Mouse (Mus musculus) heart, postnatal 0 days (tissue): ENCODE results near the gene Psmd13. TPM values are rescaled to one million over a fixed set of nuclear protein-coding genes. Genes with fewer than 3 reads are reported as not detected.

ENCODE experiments used
- ATAC-seq: fragments of 200-750 bp; cut with Nextera tagmentation; 2 replicates; pipeline ENCODE4 v1.8.0; 2017; ENCODE audit warnings: low read depth, moderate number of reproducible peaks, moderate library complexity; ENCODE audit not compliant: insufficient read depth
- DNase-seq: peaks from one replicate; pipeline ENCODE4 v3.0.0-alpha.2; 2016; ENCODE audit warnings: low spot score
- H3K27ac ChIP-seq: fragments of 300-500 bp; sonication (generic); 2 replicates; pipeline ENCODE4 v1.5.1; 2014; ENCODE audit warnings: low read depth, mild to moderate bottlenecking
- H3K27me3 ChIP-seq: fragments of 300-500 bp; sonication (generic); 2 replicates; pipeline ENCODE4 v1.6.1; 2014; ENCODE audit warnings: low read length, mixed read lengths; ENCODE audit not compliant: control insufficient read depth, insufficient read depth
- H3K36me3 ChIP-seq: fragments of 300-500 bp; sonication (generic); replicated peaks from 2 replicates; pipeline ENCODE4 v1.6.1; 2014; ENCODE audit warnings: low read length, mixed read lengths; ENCODE audit not compliant: control insufficient read depth, insufficient read depth
- H3K4me1 ChIP-seq: fragments of 300-500 bp; sonication (generic); 2 replicates; pipeline ENCODE4 v1.6.1; 2014; ENCODE audit warnings: antibody characterized with exemption; ENCODE audit not compliant: control insufficient read depth, insufficient read depth
- H3K4me2 ChIP-seq: fragments of 300-500 bp; sonication (generic); 2 replicates; pipeline ENCODE4 v1.6.1; 2014; ENCODE audit warnings: low read depth, mild to moderate bottlenecking, low read length, moderate library complexity
- H3K4me3 ChIP-seq: fragments of 300-500 bp; sonication (generic); 2 replicates; pipeline ENCODE4 v1.5.1; 2014; ENCODE audit warnings: low read depth, low read length
- H3K9ac ChIP-seq: fragments of 300-500 bp; sonication (generic); replicated peaks from 2 replicates; pipeline ENCODE4 v1.6.1; 2014; ENCODE audit warnings: low read depth, low read length, mixed read lengths
- H3K9me3 ChIP-seq: fragments of 300-500 bp; sonication (generic); replicated peaks from 2 replicates; pipeline ENCODE4 v1.6.1; 2016; ENCODE audit warnings: low read length; ENCODE audit not compliant: control insufficient read depth
- CTCF ChIP-seq: IDR thresholded peaks from 2 replicates; pipeline ENCODE4 v1.5.1; 2016; ENCODE audit warnings: antibody characterized with exemption, control low read depth, low read depth
- EP300 ChIP-seq: IDR thresholded peaks from 2 replicates; pipeline ENCODE4 v1.6.1; 2016; ENCODE audit warnings: antibody characterized with exemption, low read depth
- WGBS: fragments of 180-500 bp; shearing (Covaris S2); extraction: QIAGEN DNeasy Blood & Tissue Kit; methylation state at CpG from one replicate; pipeline ENCODE4 v1.1.7; 2014; 5-methylcytosine and 5-hydroxymethylcytosine counted together
- polyA plus RNA-seq: library from polyadenylated mRNA; unstranded; fragments of >200 nt; fragmentation: Nextera tagmentation; extraction: Ambion mirVana; gene quantifications from 2 replicates; pipeline ENCODE4 v1.2.1, GENCODE M21; 2015
- total RNA-seq: library from RNA; depleted of rRNA; stranded (reverse); fragments of >200 nt; gene quantifications from 2 replicates; pipeline ENCODE4 v1.2.3, GENCODE M21; 2014; ENCODE audit warnings: low replicate concordance; rRNA removed

Psmd13 gene
- total RNA-seq (72.6 and 84.3 TPM in 2 replicates), polyA plus RNA-seq (172 and 185 TPM in 2 replicates)

DNA sequence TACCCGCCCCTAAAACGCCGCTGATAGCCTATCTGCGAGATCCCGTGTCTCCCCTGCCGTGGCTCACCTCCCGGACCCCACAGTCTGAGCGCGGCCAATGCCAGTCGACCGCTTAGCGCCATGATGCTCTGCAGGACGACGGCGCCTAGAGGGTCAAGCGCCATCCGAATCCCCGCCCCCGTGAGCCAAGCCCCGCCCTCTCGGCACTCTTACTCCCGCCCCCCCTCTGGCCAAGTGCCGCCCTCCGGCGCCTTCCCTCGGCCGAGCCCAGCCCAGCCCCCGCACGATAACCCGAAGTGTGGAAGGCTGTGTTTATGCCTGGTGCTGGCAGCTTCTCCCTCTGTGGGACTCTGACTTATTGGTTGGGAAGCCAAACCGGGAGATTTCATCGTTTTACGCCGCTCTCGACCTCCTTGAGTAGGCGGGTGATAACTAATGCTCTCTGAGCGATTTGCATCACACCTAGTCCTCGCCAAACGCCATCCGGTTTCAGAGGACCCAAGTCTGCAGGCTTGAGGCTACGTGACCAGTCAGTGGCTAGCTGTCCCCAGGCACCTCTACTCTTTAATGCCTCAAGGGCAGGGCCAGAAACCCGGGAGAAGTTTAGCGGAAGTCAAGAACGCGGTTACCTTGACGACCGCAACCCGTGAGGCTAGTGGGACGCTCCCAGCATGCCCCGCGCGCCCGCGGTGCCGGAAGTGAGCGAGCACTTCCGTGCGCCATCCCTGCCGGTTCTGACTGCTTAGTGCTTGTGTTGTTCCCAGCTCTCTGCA is at the start of gene Psmd13, which contains the start of gene Sirt3:
TSS of gene Psmd13 (plus strand) at position 273 of the 773 bp plus-strand sequence.
TSS of gene Sirt3 (minus strand) at position 614 of the 773 bp plus-strand sequence.
- Histone ChIP-seq H3K27me3 (no peaks in the 10 kb centered on the region), H3K36me3 (peaks cover 33% of the 10 kb centered on the region), H3K27ac (peak within 1 kb of the TSS; percentile 86), H3K4me2 (peak within 1 kb of the TSS; percentile 89), H3K9ac (peak within 1 kb of the TSS; percentile 75), H3K4me1 (peaks cover 13% of the 10 kb centered on the region), H3K9me3 (no peaks in the 10 kb centered on the region), H3K4me3 (peak within 1 kb of the TSS; percentile 96)
- DNase-seq: peak; percentile 93
- TF ChIP-seq CTCF (no peak; the same call in 1 of the 2 replicates), EP300 (peak; percentile 43; the same call in 1 of the 2 replicates)
- ATAC-seq: peak; percentile 96
- under 1% methylated on average over 59 of the region's 59 CpGs for WGBS

DNA sequence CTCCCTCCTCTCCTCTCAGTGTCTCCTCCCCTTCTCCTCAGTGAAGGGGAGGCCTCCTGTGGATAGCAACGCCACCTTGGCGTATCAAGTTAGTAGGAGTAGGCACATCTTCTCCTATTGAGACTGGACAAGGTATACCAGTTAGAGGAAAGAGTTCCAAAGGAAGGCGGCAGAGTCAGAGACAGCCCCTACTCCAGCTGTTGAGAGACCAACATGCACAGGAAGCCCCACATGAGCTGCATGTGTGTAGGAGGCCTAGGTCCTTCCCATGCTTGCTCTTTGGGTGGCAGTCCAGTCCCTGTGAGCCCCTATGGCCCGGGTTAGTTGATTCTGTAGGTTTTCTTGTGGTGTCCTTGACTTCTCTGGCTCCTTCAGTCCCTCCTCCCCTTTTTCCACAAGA is 48.4 kb upstream of the Psmd13 start:
- Histone ChIP-seq H3K4me2 (no peak overlapping the region), H3K4me3 (no peak overlapping the region), H3K27ac (no peak overlapping the region), H3K9ac (no peak overlapping the region), H3K27me3 (0 out of 2 replicates have a peak, but pooled peaks cover 4% of the 10 kb centered on the region), H3K4me1 (no peaks in the 10 kb centered on the region), H3K9me3 (no peaks in the 10 kb centered on the region), H3K36me3 (no peaks in the 10 kb centered on the region)
- DNase-seq (no peak), ATAC-seq (no peak)
- TF ChIP-seq EP300: no peak
- no peak for TF ChIP-seq CTCF
- 68% methylated on average over 4 of the region's 4 CpGs for WGBS

DNA sequence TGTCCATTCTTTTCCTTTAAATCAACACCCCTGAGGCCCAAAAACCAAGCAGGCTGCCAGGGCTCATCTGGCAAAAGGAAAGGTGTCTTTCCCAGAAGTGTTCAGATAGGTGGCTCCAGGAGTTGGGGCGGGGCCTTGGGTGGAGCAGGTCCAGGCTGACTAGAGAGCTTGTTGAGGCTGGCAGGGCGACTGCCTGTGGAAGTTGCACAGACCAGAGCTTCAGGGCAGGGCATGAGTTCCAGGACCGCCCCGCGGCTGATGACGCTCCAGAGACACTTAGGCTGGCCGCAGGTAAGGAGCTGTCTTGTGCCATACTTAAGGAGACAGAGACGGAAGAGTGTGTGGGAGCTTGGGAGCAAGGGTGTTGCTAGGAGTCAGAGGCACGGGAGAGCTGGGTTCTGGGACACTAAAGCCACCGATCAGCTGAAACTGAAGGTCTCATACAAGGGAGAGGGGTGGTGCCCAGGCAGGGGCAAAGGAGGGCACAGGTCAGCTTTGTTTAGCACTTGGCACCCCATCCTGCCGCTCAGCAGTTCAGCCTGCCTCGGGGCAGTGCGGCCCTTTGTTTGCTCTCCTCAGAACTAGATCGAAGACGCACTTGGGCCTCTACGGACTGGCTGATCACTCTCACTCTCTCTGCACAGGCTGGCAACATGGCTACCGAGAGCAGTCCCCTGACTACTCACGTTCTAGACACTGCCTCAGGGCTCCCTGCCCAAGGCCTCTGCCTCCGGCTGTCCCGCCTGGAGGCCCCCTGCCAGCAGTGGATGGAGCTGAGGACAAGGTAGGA is 46.6 kb upstream of the Psmd13 start, which contains the start of gene Urah:
TSS of gene Urah (plus strand) at position 51 of the 790 bp plus-strand sequence.
- Histone ChIP-seq H3K9ac (no peak within 1 kb of the TSS), H3K4me2 (no peak within 1 kb of the TSS), H3K9me3 (no peaks in the 10 kb centered on the region), H3K36me3 (no peaks in the 10 kb centered on the region), H3K4me1 (no peaks in the 10 kb centered on the region), H3K4me3 (no peak within 1 kb of the TSS), H3K27me3 (peaks cover 11% of the 10 kb centered on the region; the same call in 1 of the 2 replicates), H3K27ac (no peak within 1 kb of the TSS)
- TF ChIP-seq CTCF: no peak
- TF ChIP-seq EP300: no peak
- DNase-seq (no peak), ATAC-seq (no peak)
- WGBS: 41% methylated on average over 20 of the region's 20 CpGs

DNA sequence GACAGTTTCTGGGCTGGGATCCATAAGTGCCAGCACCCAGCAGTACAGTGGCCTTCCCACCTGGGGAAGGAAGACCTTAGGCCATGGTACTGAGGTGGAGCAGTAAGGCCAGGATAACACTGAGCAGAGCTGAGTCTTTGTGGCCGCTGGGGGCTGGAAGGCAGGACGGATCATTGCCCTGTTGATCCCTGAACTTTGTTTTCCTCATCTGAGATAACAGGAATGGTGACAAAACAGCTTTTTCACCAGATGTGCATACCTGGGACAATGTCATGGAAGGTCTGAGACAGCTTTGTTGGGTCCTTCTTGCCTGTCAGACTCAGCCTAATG is 46.0 kb upstream of the Psmd13 start:
- TF ChIP-seq CTCF (no peak), EP300 (no peak)

DNA sequence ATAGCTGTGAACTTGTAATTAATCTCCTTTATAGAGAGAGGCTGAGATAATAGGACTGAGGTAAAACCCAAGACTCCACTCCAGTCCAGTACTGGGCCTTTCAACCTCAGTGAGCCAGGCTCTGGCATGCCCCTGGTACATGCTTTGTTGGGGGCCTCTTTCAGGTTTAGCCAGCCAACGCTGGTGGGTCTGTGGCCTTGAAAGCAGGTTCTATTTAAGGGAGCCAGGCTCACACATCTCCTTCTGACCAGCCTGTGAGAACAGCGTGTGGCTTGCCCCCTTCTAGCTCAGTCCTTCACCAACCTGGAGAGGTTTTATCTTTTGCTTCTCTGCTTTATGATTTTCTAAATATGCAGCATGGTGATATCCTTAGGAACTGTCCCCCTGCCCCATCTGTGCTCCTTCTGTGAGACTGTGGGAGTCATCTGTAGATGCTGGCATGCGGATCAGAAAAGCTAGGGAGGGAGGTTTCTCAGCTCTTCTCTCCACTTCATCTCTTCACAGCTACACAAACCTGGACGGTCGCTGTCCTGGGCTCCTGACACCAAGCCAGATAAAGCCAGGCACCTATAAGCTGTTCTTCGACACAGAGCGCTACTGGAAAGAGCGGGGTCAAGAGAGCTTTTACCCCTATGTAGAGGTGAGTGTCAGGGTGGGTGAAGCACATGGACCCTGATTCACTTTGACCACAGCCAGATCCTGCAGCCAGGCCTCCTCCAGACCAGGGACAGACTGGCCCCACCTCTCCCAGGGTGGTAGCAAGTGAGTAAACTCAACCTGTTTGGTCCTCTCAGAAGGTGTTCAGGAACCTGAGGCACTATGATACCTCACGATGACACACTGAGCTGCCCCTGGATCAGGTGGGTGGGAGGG is 45.3 kb upstream of the Psmd13 start:
- Histone ChIP-seq H3K9ac (no peak overlapping the region), H3K4me1 (no peaks in the 10 kb centered on the region), H3K9me3 (no peaks in the 10 kb centered on the region), H3K4me3 (no peak overlapping the region), H3K4me2 (no peak overlapping the region), H3K27ac (no peak overlapping the region), H3K27me3 (peaks cover 22% of the 10 kb centered on the region; the same call in 1 of the 2 replicates), H3K36me3 (no peaks in the 10 kb centered on the region)
- DNase-seq (no peak), ATAC-seq (no peak)
- TF ChIP-seq CTCF (no peak), EP300 (no peak)
- WGBS: 68% methylated on average over 9 of the region's 9 CpGs

More for the DNA sequence above, 46.0 kb upstream of the Psmd13 start:
- Histone ChIP-seq H3K27ac (no peak overlapping the region), H3K9ac (no peak overlapping the region), H3K4me3 (no peak overlapping the region), H3K27me3 (peaks cover 14% of the 10 kb centered on the region; the same call in 1 of the 2 replicates), H3K9me3 (no peaks in the 10 kb centered on the region), H3K36me3 (no peaks in the 10 kb centered on the region), H3K4me1 (no peaks in the 10 kb centered on the region), H3K4me2 (no peak overlapping the region)
- ATAC-seq: no peak
- 49% methylated on average over 2 of the region's 2 CpGs for WGBS
- DNase-seq: no peak
